Mouse (Mus musculus) midbrain, postnatal 0 days (tissue): ENCODE measurements around the gene Gpr35. TPM values are rescaled to one million over a fixed set of nuclear protein-coding genes. Genes with fewer than 3 reads are reported as not detected.

Experiments used
- ATAC-seq: fragments of 200-750 bp; cut with Nextera tagmentation; 2 replicates; pipeline ENCODE4 v1.8.0; 2017; ENCODE audit warnings: moderate number of reproducible peaks, mild to moderate bottlenecking, moderate TSS enrichment, moderate library complexity; ENCODE audit not compliant: low FRiP score
- DNase-seq: peaks from one replicate; pipeline ENCODE4 v3.0.0-alpha.2; 2015; ENCODE audit warnings: low spot score
- H3K27ac ChIP-seq: fragments of 300-500 bp; sonication (generic); 2 replicates; pipeline ENCODE4 v1.5.1; 2014; ENCODE audit warnings: low read depth, mild to moderate bottlenecking, low read length, mixed read lengths
- H3K27me3 ChIP-seq: fragments of 300-500 bp; sonication (generic); 2 replicates; pipeline ENCODE4 v1.6.1; 2014; ENCODE audit warnings: low read length, control low read depth, mixed read lengths; ENCODE audit not compliant: insufficient read depth
- H3K36me3 ChIP-seq: fragments of 300-500 bp; sonication (generic); 2 replicates; pipeline ENCODE4 v1.6.1; 2014; ENCODE audit warnings: low read length, control low read depth, mixed read lengths; ENCODE audit not compliant: insufficient read depth
- H3K4me1 ChIP-seq: fragments of 300-500 bp; sonication (generic); 2 replicates; pipeline ENCODE4 v1.6.1; 2014; ENCODE audit warnings: mild to moderate bottlenecking, control low read depth, antibody characterized with exemption, low read length, mixed read lengths; ENCODE audit not compliant: insufficient read depth
- H3K4me2 ChIP-seq: fragments of 300-500 bp; sonication (generic); 2 replicates; pipeline ENCODE4 v1.6.1; 2014; ENCODE audit warnings: low read depth, mild to moderate bottlenecking, low read length, mixed read lengths; ENCODE audit not compliant: poor library complexity, severe bottlenecking
- H3K4me3 ChIP-seq: fragments of 300-500 bp; sonication (generic); 2 replicates; pipeline ENCODE4 v1.5.1; 2014; ENCODE audit warnings: low read depth, mild to moderate bottlenecking, low read length, moderate library complexity
- H3K9ac ChIP-seq: fragments of 300-500 bp; sonication (generic); replicated peaks from 2 replicates; pipeline ENCODE4 v1.6.1; 2014; ENCODE audit warnings: mild to moderate bottlenecking, low read length, moderate library complexity, mixed read lengths; ENCODE audit not compliant: poor library complexity, severe bottlenecking
- H3K9me3 ChIP-seq: fragments of 300-500 bp; sonication (generic); 2 replicates; pipeline ENCODE4 v1.6.1; 2016; ENCODE audit warnings: low read length, control low read depth
- CTCF ChIP-seq: IDR thresholded peaks from 2 replicates; pipeline ENCODE4 v1.5.1; 2016; ENCODE audit warnings: antibody characterized with exemption, mild to moderate bottlenecking
- WGBS: fragments of 180-500 bp; shearing (Covaris S2); extraction: QIAGEN DNeasy Blood & Tissue Kit; methylation state at CpG from one replicate; pipeline ENCODE4 v1.1.7; 2014; 5-methylcytosine and 5-hydroxymethylcytosine counted together
- polyA plus RNA-seq: library from polyadenylated mRNA; unstranded; fragments of >200 nt; fragmentation: Nextera tagmentation; extraction: Ambion mirVana; gene quantifications from 2 replicates; pipeline ENCODE4 v1.2.1, GENCODE M21; 2015
- total RNA-seq: library from RNA; depleted of rRNA; stranded (reverse); fragments of >200 nt; gene quantifications from 2 replicates; pipeline ENCODE4 v1.2.3, GENCODE M21; 2014

Gpr35 gene
- total and polyA plus RNA-seq, 2 experiments from 2014 or later = 0.73 to 0.88 TPM

DNA sequence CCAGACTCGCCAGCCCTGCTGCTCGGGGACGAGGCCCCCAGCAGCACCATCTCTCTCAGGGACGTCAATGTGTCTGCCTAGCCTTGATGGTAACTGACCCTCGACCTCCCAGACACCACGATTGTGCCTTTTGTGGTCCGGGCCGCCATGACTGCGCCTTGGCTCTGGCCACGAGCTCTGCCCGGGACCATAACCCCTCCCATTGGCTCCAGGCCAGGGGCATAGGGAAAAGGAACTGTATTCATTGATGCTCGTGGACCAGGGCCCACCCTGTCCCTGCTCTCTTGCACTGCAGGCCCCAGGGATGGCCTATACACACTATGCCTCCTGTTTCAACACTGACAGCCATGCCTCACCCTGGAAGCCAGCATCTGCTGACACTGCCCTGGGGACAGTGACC is 30.9 kb upstream of the Gpr35 start:
- Histone ChIP-seq H3K4me2 (no peak overlapping the region), H3K4me3 (no peak overlapping the region), H3K27me3 (no peaks in the 10 kb centered on the region), H3K27ac (no peak overlapping the region), H3K9me3 (no peaks in the 10 kb centered on the region), H3K4me1 (no peaks in the 10 kb centered on the region), H3K36me3 (peaks cover 63% of the 10 kb centered on the region), H3K9ac (no peak overlapping the region)
- TF ChIP-seq CTCF = no peak
- ATAC-seq = no peak
- WGBS = 83% methylated on average over 12 of the region's 12 CpGs
- no peak for DNase-seq

DNA sequence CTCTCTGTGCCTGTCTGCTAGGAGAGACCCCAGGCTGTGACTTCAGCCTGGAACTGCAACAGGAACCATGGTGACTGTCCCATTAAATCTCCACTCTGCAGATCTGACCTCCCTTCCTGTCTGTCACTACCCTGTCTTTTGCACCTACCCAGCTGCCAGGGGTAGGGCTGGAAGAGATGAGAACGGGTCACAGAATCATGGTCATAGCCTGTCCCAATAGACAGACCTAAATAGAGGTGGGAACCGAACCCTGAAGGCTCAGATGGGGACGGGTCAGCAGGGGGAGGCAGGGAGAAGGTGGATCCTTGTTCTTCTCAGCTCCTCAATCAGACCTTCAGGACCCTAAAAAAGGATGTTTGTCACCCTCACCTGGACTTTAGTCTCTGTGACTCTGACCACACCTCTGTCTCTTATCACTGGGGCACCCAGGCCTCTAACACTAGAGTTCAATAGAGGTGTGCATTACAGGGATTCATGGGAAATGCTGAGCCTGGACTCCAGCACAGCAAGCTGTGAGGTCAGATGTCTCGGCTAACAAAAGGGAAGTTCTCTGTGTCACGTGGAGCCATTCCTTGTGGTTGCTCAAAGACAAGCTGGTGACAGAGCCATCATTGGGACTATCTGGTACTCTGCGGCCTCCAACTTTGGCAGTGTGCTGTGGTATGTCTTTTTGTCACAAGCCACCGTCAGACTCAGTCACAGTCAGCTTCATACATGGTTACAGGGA is 30.0 kb upstream of the Gpr35 start:
- Histone ChIP-seq H3K36me3 (peaks cover 56% of the 10 kb centered on the region), H3K27ac (no peak overlapping the region)
- 84% methylated on average over 7 of the region's 7 CpGs for WGBS

DNA sequence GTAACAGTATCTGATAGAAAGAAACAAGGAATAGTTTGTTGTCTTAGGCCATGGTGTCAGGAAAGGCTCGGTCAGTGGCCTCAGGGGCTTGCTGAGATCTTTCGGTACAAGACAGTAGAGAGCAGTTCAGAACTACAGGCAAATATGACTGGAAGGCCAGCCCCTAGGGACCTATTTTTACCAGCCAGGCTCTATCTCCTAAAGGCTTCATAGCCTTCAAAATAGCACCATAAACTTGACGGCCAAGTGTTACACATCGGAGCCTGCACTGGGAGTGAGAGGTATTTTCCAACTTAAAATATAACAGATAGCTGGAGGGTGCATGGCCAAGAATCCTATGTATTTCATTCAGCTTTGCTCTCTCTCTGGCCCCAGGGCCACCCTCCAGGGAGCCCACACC is 29.2 kb upstream of the Gpr35 start:
- no peak for DNase-seq
- no peak for ATAC-seq
- Histone ChIP-seq H3K27me3 (no peaks in the 10 kb centered on the region), H3K4me1 (no peaks in the 10 kb centered on the region), H3K9me3 (no peaks in the 10 kb centered on the region), H3K27ac (no peak overlapping the region), H3K36me3 (peaks cover 48% of the 10 kb centered on the region), H3K9ac (no peak overlapping the region), H3K4me2 (no peak overlapping the region), H3K4me3 (no peak overlapping the region)
- TF ChIP-seq CTCF = no peak
- whole genome bisulfite sequencing = 92% methylated on average over 4 of the region's 4 CpGs

More for the DNA sequence above, 30.0 kb upstream of the Gpr35 start:
- H3K9me3 ChIP-seq = no peaks in the 10 kb centered on the region
- no peak overlapping the region for H3K4me3 ChIP-seq
- TF ChIP-seq CTCF = no peak
- no peaks in the 10 kb centered on the region for H3K4me1 ChIP-seq
- no peak overlapping the region for H3K4me2 ChIP-seq
- DNase-seq = no peak
- H3K9ac ChIP-seq = no peak overlapping the region
- H3K27me3 ChIP-seq = no peaks in the 10 kb centered on the region
- ATAC-seq = no peak

DNA sequence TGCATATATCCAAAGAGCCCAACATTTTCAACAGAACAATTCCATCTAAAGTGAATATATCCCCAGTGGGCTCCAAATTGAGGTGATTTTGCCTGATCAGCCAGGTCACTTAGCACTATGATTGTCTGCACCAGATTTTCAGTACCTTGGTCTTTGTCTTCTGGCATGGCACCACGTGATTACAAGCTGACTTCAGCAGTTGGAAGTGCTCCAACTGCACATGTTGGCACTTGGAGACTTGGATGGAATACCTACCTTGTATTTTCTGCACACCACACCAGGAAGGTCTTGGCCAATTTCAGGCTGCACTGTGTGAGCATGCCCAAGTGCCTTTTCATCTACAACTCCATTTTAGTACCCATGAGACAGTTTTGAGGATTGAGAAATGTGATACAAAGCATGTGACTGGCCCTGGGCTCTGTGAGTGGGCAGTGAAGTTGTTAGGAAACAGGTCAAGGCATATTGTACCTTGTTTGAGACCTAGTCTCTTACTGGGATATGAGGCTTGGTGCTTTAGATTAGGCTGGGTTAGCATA is 20.4 kb upstream of the Gpr35 start:
- WGBS = 28% methylated on average over 1 of the region's 1 CpGs
- Histone ChIP-seq H3K27ac (no peak overlapping the region), H3K27me3 (no peaks in the 10 kb centered on the region), H3K4me1 (no peaks in the 10 kb centered on the region; the same call in 1 of the 2 replicates), H3K9ac (no peak overlapping the region), H3K4me3 (no peak overlapping the region), H3K4me2 (no peak overlapping the region), H3K36me3 (no peaks in the 10 kb centered on the region), H3K9me3 (no peaks in the 10 kb centered on the region)
- no peak for TF ChIP-seq CTCF
- DNase-seq (no peak), ATAC-seq (no peak)

DNA sequence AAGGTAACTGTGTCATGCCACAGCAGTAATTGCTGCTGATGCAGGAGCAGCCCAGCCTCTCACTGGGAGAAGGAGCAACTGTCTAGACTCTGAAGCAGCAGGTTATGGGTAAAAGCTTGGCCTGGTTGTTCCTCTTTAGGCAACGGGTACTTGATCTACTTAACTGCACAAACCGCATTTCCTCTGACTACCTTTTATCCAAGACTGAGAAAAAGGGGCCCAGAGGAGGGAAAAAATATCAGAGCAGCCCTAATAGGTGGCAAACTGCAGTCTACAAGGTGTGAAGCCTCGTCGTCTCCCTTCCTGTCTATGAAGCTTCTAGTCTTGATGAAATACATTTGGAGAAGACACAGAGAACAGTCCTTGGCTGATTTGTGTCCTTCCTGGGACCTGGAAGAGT is 17.1 kb upstream of the Gpr35 start:
- Histone ChIP-seq H3K27me3 (no peaks in the 10 kb centered on the region), H3K27ac (peak overlapping the region; percentile 96), H3K36me3 (peaks cover 11% of the 10 kb centered on the region; the same call in 1 of the 2 replicates), H3K9ac (peak overlapping the region; percentile 90), H3K4me1 (peaks cover 16% of the 10 kb centered on the region), H3K4me2 (peak overlapping the region; percentile 82), H3K4me3 (peak overlapping the region; percentile 86), H3K9me3 (no peaks in the 10 kb centered on the region)
- TF ChIP-seq CTCF = no peak
- ATAC-seq = no peak
- no peak for DNase-seq
- WGBS = 81% methylated on average over 4 of the region's 4 CpGs

DNA sequence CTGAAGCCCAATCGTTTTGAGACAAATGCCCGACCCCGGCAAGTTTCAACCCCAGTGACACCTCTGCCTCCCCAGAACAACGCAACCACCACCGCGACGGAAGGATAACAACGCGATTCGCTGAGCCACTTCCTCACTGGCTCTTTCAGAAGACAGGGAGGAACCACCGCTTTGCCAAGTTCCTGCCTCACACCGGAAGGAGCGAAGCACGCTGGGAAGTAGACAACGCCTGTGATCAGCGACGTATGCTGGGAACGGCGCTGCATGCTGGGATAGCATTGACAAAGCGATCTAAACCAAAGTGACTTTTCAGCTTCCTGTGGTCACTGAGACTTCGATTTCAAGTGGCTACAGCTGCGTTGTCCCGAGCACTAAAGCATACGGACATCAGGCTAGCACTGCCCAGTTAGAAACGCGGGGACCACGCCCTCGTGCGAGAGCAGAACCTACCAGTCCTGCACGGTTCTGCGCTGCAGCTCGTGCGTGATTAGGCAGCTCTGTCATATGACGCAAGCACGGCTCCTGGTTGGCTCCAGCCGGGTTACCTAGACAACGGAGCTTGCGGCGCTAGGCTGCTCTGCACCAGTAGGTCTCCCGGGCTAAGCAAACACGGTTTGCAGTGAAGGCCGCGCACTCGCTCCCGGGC is 16.4 kb upstream of the Gpr35 start, which contains the start of gene Capn10:
Gene Capn10, plus strand, starts transcription at position 195 of the 646 bp plus-strand sequence.
- Histone ChIP-seq H3K27ac (peak within 1 kb of the TSS; percentile 96), H3K4me1 (peaks cover 16% of the 10 kb centered on the region), H3K36me3 (peaks cover 15% of the 10 kb centered on the region), H3K4me2 (peak within 1 kb of the TSS; percentile 82), H3K9me3 (no peaks in the 10 kb centered on the region), H3K4me3 (peak within 1 kb of the TSS; percentile 86), H3K27me3 (no peaks in the 10 kb centered on the region), H3K9ac (peak within 1 kb of the TSS; percentile 90)
- WGBS = under 1% methylated on average over 45 of the region's 45 CpGs
- TF ChIP-seq CTCF = peak; percentile 20
- peak; percentile 99 for ATAC-seq
- peak; percentile 99 for DNase-seq
